Mouse (Mus musculus) kidney, postnatal 0 days (tissue): ENCODE data around the gene Gm9944. TPM values are rescaled to one million over a fixed set of nuclear protein-coding genes. Genes with fewer than 3 reads are reported as not detected.

Experiments
- ATAC-seq: fragments of 200-750 bp; cut with Nextera tagmentation; replicated peaks from 2 replicates; pipeline ENCODE4 v1.8.0; 2017; ENCODE audit warnings: low read depth, moderate number of reproducible peaks, moderate TSS enrichment, moderate library complexity; ENCODE audit not compliant: low FRiP score
- DNase-seq: peaks from one replicate; pipeline ENCODE4 v3.0.0-alpha.2; 2016; ENCODE audit warnings: low spot score
- H3K27ac ChIP-seq: fragments of 300-500 bp; sonication (generic); 2 replicates; pipeline ENCODE4 v1.5.1; 2014; ENCODE audit warnings: mild to moderate bottlenecking
- H3K27me3 ChIP-seq: fragments of 300-500 bp; sonication (generic); 2 replicates; pipeline ENCODE4 v1.6.1; 2014; ENCODE audit warnings: low read length, mixed read lengths; ENCODE audit not compliant: insufficient read depth
- H3K36me3 ChIP-seq: fragments of 300-500 bp; sonication (generic); 2 replicates; pipeline ENCODE4 v1.6.1; 2014; ENCODE audit warnings: low read length, mixed read lengths; ENCODE audit not compliant: insufficient read depth
- H3K4me1 ChIP-seq: fragments of 300-500 bp; sonication (generic); replicated peaks from 2 replicates; pipeline ENCODE4 v1.6.1; 2014; ENCODE audit warnings: antibody characterized with exemption, low read length, mixed read lengths; ENCODE audit not compliant: insufficient read depth
- H3K4me2 ChIP-seq: fragments of 300-500 bp; sonication (generic); 2 replicates; pipeline ENCODE4 v1.6.1; 2014; ENCODE audit warnings: mild to moderate bottlenecking, low read length, moderate library complexity, mixed read lengths
- H3K4me3 ChIP-seq: fragments of 300-500 bp; sonication (generic); replicated peaks from 2 replicates; pipeline ENCODE4 v1.5.1; 2014; ENCODE audit warnings: low read depth, low read length
- H3K9ac ChIP-seq: fragments of 300-500 bp; sonication (generic); 2 replicates; pipeline ENCODE4 v1.6.1; 2014; ENCODE audit warnings: low read depth, low read length
- H3K9me3 ChIP-seq: fragments of 300-500 bp; sonication (generic); replicated peaks from 2 replicates; pipeline ENCODE4 v1.6.1; 2016; ENCODE audit warnings: low read length, inconsistent platforms, mixed read lengths
- CTCF ChIP-seq: IDR thresholded peaks from 2 replicates; pipeline ENCODE4 v1.5.1; 2016; ENCODE audit warnings: antibody characterized with exemption, low read depth, mild to moderate bottlenecking, moderate library complexity
- WGBS: fragments of 180-500 bp; shearing (Covaris S2); extraction: QIAGEN DNeasy Blood & Tissue Kit; methylation state at CpG from one replicate; pipeline ENCODE4 v1.1.7; 2014; 5-methylcytosine and 5-hydroxymethylcytosine counted together
- polyA plus RNA-seq: library from polyadenylated mRNA; unstranded; fragments of >200 nt; fragmentation: Nextera tagmentation; extraction: Ambion mirVana; gene quantifications from 2 replicates; pipeline ENCODE4 v1.2.1, GENCODE M21; 2015

Gene Gm9944
- polyA plus RNA-seq, 1 experiment from 2014 or later = not detected

DNA sequence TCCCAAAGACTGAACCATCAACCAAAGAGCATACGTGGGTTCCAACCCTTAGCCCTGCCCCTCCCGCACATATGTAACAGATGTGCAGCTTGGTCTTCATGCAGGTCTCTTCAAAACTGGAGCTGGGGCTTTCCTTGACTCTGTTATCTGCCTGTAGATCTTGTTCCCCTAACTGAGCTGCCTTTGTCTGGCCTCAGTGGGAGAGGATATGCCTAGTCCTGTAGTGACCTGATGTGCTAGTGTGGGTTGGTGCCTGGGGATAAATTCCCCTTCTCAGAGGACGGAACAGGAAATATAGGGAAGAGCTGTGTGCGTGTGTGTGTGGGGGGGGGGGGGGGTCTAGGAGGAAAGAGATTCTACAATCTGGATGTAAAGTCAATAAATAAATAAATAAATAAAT, 12.0 kb downstream of the Gm9944 start:
- Histone ChIP-seq H3K4me1 (no peaks in the 10 kb centered on the region), H3K27ac (no peak overlapping the region), H3K9me3 (no peaks in the 10 kb centered on the region), H3K4me3 (no peak overlapping the region), H3K9ac (no peak overlapping the region), H3K27me3 (no peaks in the 10 kb centered on the region), H3K36me3 (no peaks in the 10 kb centered on the region), H3K4me2 (no peak overlapping the region)
- DNase-seq = no peak
- ATAC-seq = no peak
- WGBS = 90% methylated on average over 4 of the region's 4 CpGs
- no peak for TF ChIP-seq CTCF

DNA sequence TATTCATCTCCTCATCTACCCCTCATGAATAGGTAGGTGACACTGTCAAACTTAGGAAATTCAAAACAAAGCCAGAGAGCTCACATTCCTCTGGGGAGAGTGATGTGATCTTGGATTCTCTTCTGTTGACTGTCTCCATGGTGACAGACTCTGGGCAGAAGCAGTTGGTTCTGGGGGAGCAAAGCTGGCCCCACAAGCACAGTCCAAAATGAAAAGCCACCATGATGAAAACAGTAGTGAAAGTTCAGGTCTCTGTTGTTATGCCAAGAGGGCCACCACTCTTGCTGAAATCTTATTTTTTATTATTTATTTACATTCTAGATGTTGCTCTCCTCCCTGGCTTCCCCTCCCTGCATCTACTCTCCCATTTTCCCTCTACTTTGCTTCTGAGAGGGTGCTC, 14.4 kb downstream of the Gm9944 start, which contains the start of gene 1700012P22Rik:
Gene 1700012P22Rik, minus strand, starts transcription at position 101 of the 400 bp plus-strand sequence.
- H3K9ac ChIP-seq = no peak within 1 kb of the TSS
- H3K9me3 ChIP-seq = no peaks in the 10 kb centered on the region
- H3K36me3 ChIP-seq = no peaks in the 10 kb centered on the region
- DNase-seq = no peak
- H3K4me2 ChIP-seq = no peak within 1 kb of the TSS
- H3K27me3 ChIP-seq = no peaks in the 10 kb centered on the region
- no peak for TF ChIP-seq CTCF
- H3K27ac ChIP-seq = no peak within 1 kb of the TSS
- ATAC-seq = no peak
- H3K4me1 ChIP-seq = no peaks in the 10 kb centered on the region
- H3K4me3 ChIP-seq = no peak within 1 kb of the TSS

- Histone ChIP-seq H3K27me3 (no peaks in the 10 kb centered on the region), H3K4me1 (no peaks in the 10 kb centered on the region), H3K4me2 (no peak overlapping the region), H3K27ac (no peak overlapping the region), H3K9ac (no peak overlapping the region), H3K9me3 (no peaks in the 10 kb centered on the region), H3K36me3 (no peaks in the 10 kb centered on the region), H3K4me3 (no peak overlapping the region)
- ATAC-seq (no peak), DNase-seq (no peak)
- 88% methylated on average over 5 of the region's 5 CpGs for WGBS
- no peak for TF ChIP-seq CTCF
Observed at GRCm38 (mm10) chr4:144433216-144433615, 19.9 kb downstream of the Gm9944 start.

DNA sequence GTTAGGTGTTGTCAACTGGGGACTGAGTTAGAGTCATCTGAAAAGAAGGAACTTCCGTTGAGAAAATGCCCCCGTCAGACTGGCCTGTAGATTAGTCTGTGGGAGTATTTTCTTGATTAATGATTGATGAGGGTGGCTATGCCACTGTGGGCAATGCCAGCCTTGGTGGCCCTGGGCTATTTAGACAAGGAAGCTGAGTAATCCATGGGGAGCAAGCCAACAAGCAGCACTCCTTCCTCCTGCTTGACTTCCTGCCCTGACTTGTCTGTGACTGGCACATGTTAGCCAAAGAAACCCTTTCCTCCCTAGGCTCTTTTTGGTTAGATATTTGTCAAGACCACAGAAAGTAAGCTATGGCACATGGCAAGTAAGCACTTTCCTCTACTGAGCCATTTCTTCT, 22.4 kb downstream of the Gm9944 start:
- 67% methylated on average over 2 of the region's 2 CpGs for WGBS
- Histone ChIP-seq H3K27ac (no peak overlapping the region), H3K4me3 (no peak overlapping the region), H3K9me3 (no peaks in the 10 kb centered on the region), H3K9ac (no peak overlapping the region), H3K36me3 (no peaks in the 10 kb centered on the region), H3K27me3 (no peaks in the 10 kb centered on the region), H3K4me1 (no peaks in the 10 kb centered on the region), H3K4me2 (no peak overlapping the region)
- DNase-seq (no peak), ATAC-seq (no peak)
- no peak for TF ChIP-seq CTCF

GRCm38 (mm10) chr4:144428868-144429267, 24.2 kb downstream of the Gm9944 start:
- Histone ChIP-seq H3K9me3 (no peaks in the 10 kb centered on the region), H3K4me1 (no peaks in the 10 kb centered on the region), H3K9ac (no peak overlapping the region), H3K27me3 (no peaks in the 10 kb centered on the region), H3K36me3 (no peaks in the 10 kb centered on the region), H3K4me2 (no peak overlapping the region), H3K4me3 (no peak overlapping the region), H3K27ac (no peak overlapping the region)
- TF ChIP-seq CTCF = peak; percentile 48; the same call in 1 of the 2 replicates
- 21% methylated on average over 3 of the region's 3 CpGs for WGBS
- no peak for ATAC-seq
- no peak for DNase-seq

GRCm38 (mm10) chr4:144424590-144424989, 28.5 kb downstream of the Gm9944 start:
- no peaks in the 10 kb centered on the region for H3K27me3 ChIP-seq
- no peak overlapping the region for H3K4me2 ChIP-seq
- H3K9me3 ChIP-seq = no peaks in the 10 kb centered on the region
- TF ChIP-seq CTCF = no peak
- H3K4me1 ChIP-seq = no peaks in the 10 kb centered on the region
- DNase-seq = no peak
- no peak for ATAC-seq
- no peak overlapping the region for H3K4me3 ChIP-seq
- no peak overlapping the region for H3K27ac ChIP-seq
- H3K9ac ChIP-seq = no peak overlapping the region
- no peaks in the 10 kb centered on the region for H3K36me3 ChIP-seq
- WGBS = 71% methylated on average over 5 of the region's 5 CpGs

- Histone ChIP-seq H3K4me2 (no peak overlapping the region), H3K4me3 (no peak overlapping the region), H3K27me3 (no peaks in the 10 kb centered on the region), H3K9ac (no peak overlapping the region), H3K4me1 (no peaks in the 10 kb centered on the region), H3K9me3 (no peaks in the 10 kb centered on the region), H3K27ac (no peak overlapping the region), H3K36me3 (no peaks in the 10 kb centered on the region)
- DNase-seq (no peak), ATAC-seq (no peak)
- peak; percentile 53 for TF ChIP-seq CTCF
Observed at GRCm38 (mm10) chr4:144420644-144421043, 32.5 kb downstream of the Gm9944 start.
